Mouse (Mus musculus): ENCODE measurements at regions not wholly inside any gene's neighbourhood (a gene's known extent, or its start where the extent isn't known, plus 50 kb on each side); places are given as distances from the start of the nearest gene placed in this dataset.
"Not testable (repeated sequence)": the region's sequence is repeated elsewhere in the genome, so short reads cannot be mapped to it uniquely, and the experiment has no call there.

GRCm38 (mm10) chr14:52863841-52864240, 368.3 kb upstream of the Olfr1507 start:
- not testable (repeated sequence) for TF ChIP-seq CTCF (IDR thresholded peaks at IDR 0.05; ENCODE audit: low read depth, low read length); POLR2A (IDR thresholded peaks at IDR 0.05; ENCODE audit: insufficient read depth, low read length)
